Mouse (Mus musculus) E14TG2a.4 (cell line): ENCODE data around the gene Mt3.

Experiments
- H3K27me3 ChIP-seq: 2 replicates; pipeline ENCODE4 v1.6.1; 2014; ENCODE audit warnings: low read length, control low read depth; ENCODE audit not compliant: insufficient read depth
- H3K36me3 ChIP-seq: 2 replicates; pipeline ENCODE4 v1.6.1; 2014; ENCODE audit warnings: low read length, control low read depth; ENCODE audit not compliant: insufficient read depth
- H3K4me1 ChIP-seq: replicated peaks from 2 replicates; pipeline ENCODE4 v1.6.1; 2014; ENCODE audit warnings: low read depth, low read length, control low read depth
- H3K4me3 ChIP-seq: replicated peaks from 2 replicates; pipeline ENCODE4 v1.5.1; 2014; ENCODE audit warnings: mild to moderate bottlenecking, low read length
- H3K9me3 ChIP-seq: 2 replicates; pipeline ENCODE4 v1.6.1; 2014; ENCODE audit warnings: low read length, control low read depth
- CTCF ChIP-seq: conservative IDR thresholded peaks from 2 replicates; pipeline ENCODE4 v1.5.1; 2014; ENCODE audit warnings: low read length
- NANOG ChIP-seq: IDR thresholded peaks from 2 replicates; pipeline ENCODE4 v1.6.1; 2014; ENCODE audit warnings: borderline replicate concordance, low read length, mixed read lengths
- POU5F1 ChIP-seq: IDR thresholded peaks from 2 replicates; pipeline ENCODE4 v1.6.1; 2014; ENCODE audit warnings: low read length, borderline replicate concordance

Gene Mt3

DNA sequence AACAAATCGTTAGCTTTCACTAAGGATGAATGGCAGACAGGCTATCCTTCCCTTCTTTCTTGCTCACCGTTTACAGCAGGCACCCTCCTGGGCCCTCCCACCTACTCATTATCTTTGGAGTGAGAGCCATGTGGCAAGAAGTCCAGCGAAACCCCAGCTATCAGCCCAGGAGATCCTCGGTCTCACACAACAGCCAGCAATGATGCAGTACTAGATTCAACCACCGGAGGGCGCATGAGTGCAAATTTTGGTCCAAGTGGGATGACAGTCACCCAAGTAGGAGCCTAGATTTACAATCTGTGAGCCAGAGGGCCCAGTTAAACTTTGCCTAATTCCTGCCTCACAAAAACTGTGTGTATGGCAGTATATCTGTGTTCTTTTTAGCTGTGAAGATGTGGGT is 14.8 kb downstream of the Mt3 start:
- no peak overlapping the region for H3K4me3 ChIP-seq
- H3K9me3 ChIP-seq, result no peaks in the 10 kb centered on the region
- TF ChIP-seq NANOG (no peak), CTCF (peak; percentile 98)

DNA sequence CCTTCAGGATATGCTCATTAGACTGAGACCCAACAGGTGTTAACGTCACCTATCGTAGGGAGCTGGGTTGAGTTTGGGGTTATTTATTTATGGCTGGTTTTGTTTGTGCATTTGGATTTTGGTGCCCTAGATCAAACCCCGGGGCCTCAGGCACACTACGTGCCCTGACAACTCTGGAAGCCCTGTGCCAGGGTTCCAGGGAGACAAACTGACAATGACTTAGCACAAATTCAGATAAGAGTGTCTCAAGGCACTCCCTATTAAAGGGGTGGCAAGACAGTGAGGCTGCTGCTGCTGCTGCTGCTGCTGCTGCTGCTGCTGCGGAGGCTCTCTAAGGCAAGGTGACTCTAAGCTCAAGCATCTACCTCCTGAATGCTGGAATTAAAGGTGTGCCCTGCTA is 17.1 kb downstream of the Mt3 start:
- no peaks in the 10 kb centered on the region for H3K9me3 ChIP-seq
- H3K4me3 ChIP-seq, result no peak overlapping the region
- H3K4me1 ChIP-seq, result peaks cover 73% of the 10 kb centered on the region
- H3K36me3 ChIP-seq, result no peaks in the 10 kb centered on the region
- peaks cover 23% of the 10 kb centered on the region for H3K27me3 ChIP-seq
- TF ChIP-seq NANOG, result no peak
- no peak for TF ChIP-seq CTCF
- TF ChIP-seq POU5F1, result no peak

More for the DNA sequence above, 14.8 kb downstream of the Mt3 start:
- H3K36me3 ChIP-seq, result no peaks in the 10 kb centered on the region
- peaks cover 19% of the 10 kb centered on the region for H3K27me3 ChIP-seq
- H3K4me1 ChIP-seq, result peaks cover 72% of the 10 kb centered on the region

DNA sequence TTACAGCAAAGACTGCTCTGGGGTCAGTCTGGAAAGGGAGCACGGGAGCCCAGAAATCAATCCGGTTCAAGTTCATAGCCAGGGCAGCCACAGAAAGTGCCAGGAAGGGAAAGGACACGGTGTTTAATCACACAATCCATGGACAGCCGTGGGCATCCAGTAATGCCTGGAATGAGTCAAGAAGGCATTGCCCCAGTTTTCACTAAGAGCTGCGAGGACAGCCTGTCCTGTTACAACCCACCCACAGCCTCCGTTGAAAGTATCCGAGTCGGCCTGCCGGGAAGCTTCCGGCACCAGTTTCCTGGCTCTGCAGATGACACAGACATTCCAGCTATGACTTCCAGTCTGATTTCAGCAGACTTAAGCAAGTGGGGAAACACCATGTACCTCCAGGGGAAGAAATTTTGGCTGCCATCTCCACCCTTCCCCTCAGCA is 18.9 kb downstream of the Mt3 start:
- Histone ChIP-seq H3K9me3 (no peaks in the 10 kb centered on the region), H3K4me1 (peaks cover 76% of the 10 kb centered on the region), H3K4me3 (peak overlapping the region; percentile 89), H3K36me3 (no peaks in the 10 kb centered on the region), H3K27me3 (peaks cover 23% of the 10 kb centered on the region)
- no peak for TF ChIP-seq NANOG
- no peak for TF ChIP-seq CTCF
- TF ChIP-seq POU5F1, result no peak

DNA sequence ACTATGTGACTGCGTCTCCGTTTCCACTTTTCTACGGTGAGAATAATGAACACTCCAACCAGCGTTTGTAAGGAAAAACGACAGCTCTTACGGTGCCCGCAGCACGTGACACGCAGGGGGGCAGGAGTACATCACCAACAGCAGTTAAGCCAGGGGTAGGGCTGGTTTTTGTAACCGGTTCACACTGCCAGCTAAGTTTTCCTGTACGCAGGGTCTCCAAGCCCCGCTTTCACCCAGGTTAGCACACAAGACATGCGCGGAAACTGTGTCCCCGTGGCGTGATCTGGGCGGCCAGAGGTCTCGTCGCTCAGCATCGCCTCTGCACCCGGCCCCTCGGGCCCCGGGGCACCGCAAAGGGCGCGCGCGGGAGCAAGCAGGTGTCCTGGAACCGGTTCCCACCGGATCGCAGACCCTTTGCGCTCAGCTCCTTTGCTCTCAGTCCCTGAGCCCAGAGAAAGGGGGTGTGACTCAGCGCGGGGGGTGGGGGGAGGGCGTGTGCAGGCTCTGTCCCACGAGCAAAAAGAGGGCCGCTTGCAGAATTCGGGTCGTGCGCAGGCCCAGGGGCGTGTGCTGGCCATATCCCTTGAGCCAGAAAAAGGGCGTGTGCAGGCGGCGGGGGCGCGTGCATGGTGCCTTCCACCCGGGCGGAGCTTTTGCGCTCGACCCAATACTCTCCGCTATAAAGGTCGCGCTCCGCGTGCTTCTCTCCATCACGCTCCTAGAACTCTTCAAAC is 19.8 kb downstream of the Mt3 start, which contains the start of gene Mt2:
Gene Mt2 (plus strand): TSS at position 590 of the 734 bp plus-strand sequence.
- Histone ChIP-seq H3K9me3 (no peaks in the 10 kb centered on the region), H3K27me3 (peaks cover 23% of the 10 kb centered on the region), H3K4me3 (peak within 1 kb of the TSS; percentile 89), H3K4me1 (peaks cover 70% of the 10 kb centered on the region), H3K36me3 (no peaks in the 10 kb centered on the region)
- TF ChIP-seq NANOG (no peak), CTCF (no peak), POU5F1 (no peak)

DNA sequence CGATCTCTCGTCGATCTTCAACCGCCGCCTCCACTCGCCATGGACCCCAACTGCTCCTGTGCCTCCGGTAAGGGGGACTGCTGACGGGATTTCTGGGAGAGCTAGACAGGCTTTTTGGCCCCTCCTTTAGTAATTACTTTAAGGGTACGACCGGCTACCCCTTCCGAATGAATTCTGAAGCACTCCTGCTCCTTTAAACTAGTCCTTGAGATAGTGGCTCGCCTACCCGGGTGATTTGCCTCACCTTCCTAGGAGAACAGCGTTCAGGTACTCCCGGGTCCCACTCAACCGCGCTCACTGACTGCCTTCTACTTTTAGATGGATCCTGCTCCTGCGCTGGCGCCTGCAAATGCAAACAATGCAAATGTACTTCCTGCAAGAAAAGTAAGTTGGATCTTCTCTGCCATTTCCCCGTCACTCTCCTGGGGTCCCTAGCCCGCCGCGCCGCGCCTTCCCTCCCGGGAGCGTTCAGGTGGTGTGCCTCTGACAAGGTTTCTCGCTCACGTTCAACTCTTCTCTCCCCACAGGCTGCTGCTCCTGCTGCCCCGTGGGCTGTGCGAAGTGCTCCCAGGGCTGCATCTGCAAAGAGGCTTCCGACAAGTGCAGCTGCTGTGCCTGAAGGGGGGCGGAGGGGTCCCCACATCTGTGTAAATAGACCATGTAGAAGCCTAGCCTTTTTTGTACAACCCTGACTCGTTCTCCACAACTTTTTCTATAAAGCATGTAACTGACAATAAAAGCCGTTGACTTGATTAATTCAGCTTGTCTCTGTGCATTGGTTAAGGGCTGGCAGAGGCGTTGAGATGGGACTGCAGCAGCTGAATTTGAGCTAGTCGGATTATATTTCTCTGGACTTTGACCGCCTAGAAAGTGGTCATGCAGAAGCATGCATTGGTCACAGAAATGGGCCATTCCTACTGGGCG is 20.7 kb downstream of the Mt3 start:
- Histone ChIP-seq H3K36me3 (no peaks in the 10 kb centered on the region), H3K4me1 (peaks cover 63% of the 10 kb centered on the region), H3K27me3 (peaks cover 25% of the 10 kb centered on the region), H3K9me3 (no peaks in the 10 kb centered on the region), H3K4me3 (peak overlapping the region; percentile 89)
- no peak for TF ChIP-seq NANOG
- TF ChIP-seq POU5F1, result no peak
- no peak for TF ChIP-seq CTCF

DNA sequence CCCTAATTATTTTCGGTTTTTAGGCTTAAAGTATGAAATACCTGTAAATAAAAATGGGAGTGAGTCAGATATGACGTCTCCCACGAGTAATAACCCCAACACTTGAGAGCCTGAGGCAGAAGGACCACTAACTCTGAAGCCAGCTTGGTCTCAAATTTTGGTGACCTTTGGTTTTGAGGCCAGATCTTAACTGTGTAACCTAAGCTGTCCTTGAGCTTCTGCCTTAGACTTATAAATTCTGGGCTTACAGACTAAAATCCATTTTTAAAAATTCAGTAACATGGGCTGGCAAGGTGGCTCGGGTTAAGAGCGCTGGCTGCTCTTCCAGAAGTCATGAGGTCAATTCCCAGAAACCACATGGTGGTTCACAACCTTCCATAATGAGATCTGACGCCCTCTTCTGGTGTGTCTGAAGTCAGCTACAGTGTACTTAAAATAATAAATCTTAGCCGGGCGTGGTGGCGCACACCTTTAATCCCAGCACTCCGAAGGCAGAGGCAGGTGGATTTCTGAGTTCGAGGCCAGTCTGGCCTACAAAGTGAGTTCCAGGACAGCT is 21.5 kb downstream of the Mt3 start:
- TF ChIP-seq POU5F1 (no peak), NANOG (no peak), CTCF (no peak)
- no peaks in the 10 kb centered on the region for H3K9me3 ChIP-seq
- peaks cover 32% of the 10 kb centered on the region for H3K27me3 ChIP-seq
- H3K4me3 ChIP-seq, result peak overlapping the region; percentile 89
- no peaks in the 10 kb centered on the region for H3K36me3 ChIP-seq
- H3K4me1 ChIP-seq, result peaks cover 66% of the 10 kb centered on the region

DNA sequence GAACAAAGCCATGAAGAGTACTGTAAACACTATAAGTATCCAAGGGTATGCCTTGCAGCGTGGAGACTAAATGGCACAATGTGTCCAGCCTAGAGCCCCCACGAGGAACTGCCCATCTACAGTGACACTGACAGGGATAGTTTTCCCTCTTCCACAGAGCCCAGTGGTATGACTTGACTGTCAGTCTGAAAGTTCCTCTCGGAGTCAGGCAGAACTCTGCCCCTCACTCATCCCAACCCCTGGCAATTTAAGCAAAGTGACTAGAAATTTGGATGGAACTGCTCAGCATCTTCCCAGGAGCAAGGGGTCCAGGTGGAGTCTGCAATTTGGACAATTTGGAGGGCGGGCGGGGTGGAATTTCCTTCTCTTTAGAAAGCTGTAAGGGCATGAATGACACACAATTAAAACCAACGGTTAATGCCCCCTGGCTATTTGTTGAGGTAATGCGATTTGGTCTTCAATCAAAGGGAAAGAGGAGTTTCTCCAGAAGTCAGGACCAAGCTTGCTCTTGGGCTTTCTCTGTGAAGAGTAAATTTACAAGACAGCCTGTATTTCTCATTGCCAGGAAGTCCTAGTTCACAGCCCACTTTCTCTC is 22.3 kb downstream of the Mt3 start:
- 0 out of 2 replicates have a peak overlapping the region, but pooled peaks have one; percentile 89 for H3K4me3 ChIP-seq
- H3K27me3 ChIP-seq, result peaks cover 39% of the 10 kb centered on the region
- no peaks in the 10 kb centered on the region for H3K9me3 ChIP-seq
- H3K4me1 ChIP-seq, result peaks cover 66% of the 10 kb centered on the region
- no peaks in the 10 kb centered on the region for H3K36me3 ChIP-seq
- TF ChIP-seq NANOG (no peak), POU5F1 (no peak), CTCF (no peak; the same call in 1 of the 2 replicates)

DNA sequence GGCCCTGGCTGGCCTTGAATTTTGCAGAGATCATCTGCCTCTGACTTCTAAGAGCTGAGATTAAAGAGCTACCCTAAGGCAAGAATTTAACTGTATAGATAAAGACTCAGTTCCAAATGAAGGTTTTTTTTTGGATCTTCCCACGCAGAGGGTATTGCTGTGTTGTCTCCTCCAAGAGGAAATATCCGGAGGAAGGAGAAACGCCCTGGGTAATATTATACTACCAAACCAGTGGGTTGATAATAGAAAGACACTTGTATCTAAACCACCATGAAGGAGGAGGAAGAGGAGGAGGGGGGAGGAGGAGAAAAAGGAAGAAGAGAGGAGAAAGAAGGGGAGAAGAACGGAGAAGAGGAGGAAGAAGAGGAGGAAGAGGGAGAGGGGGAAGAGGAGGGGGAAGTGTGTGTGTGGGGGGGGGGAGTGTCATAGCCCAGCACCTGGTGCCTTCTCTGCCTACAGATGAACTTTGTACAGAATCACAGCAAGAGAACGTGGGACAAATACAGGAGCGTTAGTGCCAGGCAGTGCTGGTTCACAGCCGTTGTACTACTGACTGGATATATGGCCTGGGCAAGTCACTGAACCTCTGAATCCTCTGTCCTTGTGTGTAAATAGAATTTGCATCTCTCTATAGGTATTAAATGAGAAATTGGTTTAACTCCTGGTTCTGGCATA is 25.4 kb downstream of the Mt3 start:
- TF ChIP-seq POU5F1, result no peak
- TF ChIP-seq NANOG, result no peak
- TF ChIP-seq CTCF, result no peak
- Histone ChIP-seq H3K4me1 (peaks cover 76% of the 10 kb centered on the region), H3K27me3 (peaks cover 39% of the 10 kb centered on the region), H3K36me3 (no peaks in the 10 kb centered on the region), H3K4me3 (no peak overlapping the region), H3K9me3 (no peaks in the 10 kb centered on the region)
